Mouse (Mus musculus): ENCODE measurements around the gene Tcf19.
"Not testable (repeated sequence)": the region's sequence is repeated elsewhere in the genome, so short reads cannot be mapped to it uniquely, and the experiment has no call there.

Gene Tcf19

GRCm38 (mm10) chr17:35532901-35533300 is 16.3 kb upstream of the Tcf19 start, which contains the start of gene Psors1c2:
Gene Psors1c2 (plus strand): TSS chr17:35533201.
- DNase-seq (ENCODE audit: low read depth, low spot score): no peak

- no peak for DNase-seq (ENCODE audit: low read depth, low spot score)
Observed at GRCm38 (mm10) chr17:35532360-35532759, 15.7 kb upstream of the Tcf19 start.

- no peak for DNase-seq (ENCODE audit: low read depth, low spot score)
Observed at GRCm38 (mm10) chr17:35526644-35527043, 10.0 kb upstream of the Tcf19 start.

GRCm38 (mm10) chr17:35524354-35524753 is 7.7 kb upstream of the Tcf19 start:
- DNase-seq (ENCODE audit: low read depth, low spot score): no peak

GRCm38 (mm10) chr17:35517526-35517925 is 902 bp upstream of the Tcf19 start:
- DNase-seq (ENCODE audit: low read depth, low spot score): no peak

GRCm38 (mm10) chr17:35515911-35516640 is 548 bp downstream of the Tcf19 start:
- DNase-seq (ENCODE audit: low read depth, low spot score): no peak

GRCm38 (mm10) chr17:35514756-35515155 is 1.9 kb downstream of the Tcf19 start:
- no peak for DNase-seq (ENCODE audit: low read depth, low spot score)

GRCm38 (mm10) chr17:35513886-35514285 is 2.7 kb downstream of the Tcf19 start:
- DNase-seq (ENCODE audit: low read depth, low spot score): peak; percentile 75

GRCm38 (mm10) chr17:35512916-35513626 is 3.6 kb downstream of the Tcf19 start:
- DNase-seq (ENCODE audit: low read depth, low spot score): peak; percentile 33

GRCm38 (mm10) chr17:35509284-35509683 is 7.3 kb downstream of the Tcf19 start:
- DNase-seq (ENCODE audit: low read depth, low spot score): peak; percentile 73

- DNase-seq (ENCODE audit: low read depth, low spot score): not testable (repeated sequence)
Observed at GRCm38 (mm10) chr17:35508279-35508678, 8.3 kb downstream of the Tcf19 start.

GRCm38 (mm10) chr17:35507556-35508260 is 8.9 kb downstream of the Tcf19 start:
- no peak for DNase-seq (ENCODE audit: low read depth, low spot score)

- DNase-seq (ENCODE audit: low read depth, low spot score): no peak
Observed at GRCm38 (mm10) chr17:35506881-35507280, 9.7 kb downstream of the Tcf19 start.

GRCm38 (mm10) chr17:35505776-35506175 is 10.8 kb downstream of the Tcf19 start, which contains the start of gene Pou5f1:
Gene Pou5f1 (plus strand): TSS chr17:35506018.
- no peak for DNase-seq (ENCODE audit: low read depth, low spot score)

GRCm38 (mm10) chr17:35504628-35505481 is 11.8 kb downstream of the Tcf19 start:
- DNase-seq (ENCODE audit: low read depth, low spot score): no peak

- no peak for DNase-seq (ENCODE audit: low read depth, low spot score)
Observed at GRCm38 (mm10) chr17:35503849-35504248, 12.8 kb downstream of the Tcf19 start.

GRCm38 (mm10) chr17:35502762-35503161 is 13.9 kb downstream of the Tcf19 start:
- DNase-seq (ENCODE audit: low read depth, low spot score): no peak

- no peak for DNase-seq (ENCODE audit: low read depth, low spot score)
Observed at GRCm38 (mm10) chr17:35502226-35502625, 14.4 kb downstream of the Tcf19 start.

- no peak for DNase-seq (ENCODE audit: low read depth, low spot score)
Observed at GRCm38 (mm10) chr17:35497124-35497523, 19.5 kb downstream of the Tcf19 start.

GRCm38 (mm10) chr17:35490320-35490719 is 26.3 kb downstream of the Tcf19 start:
- no peak for DNase-seq (ENCODE audit: low read depth, low spot score)

- no peak for DNase-seq (ENCODE audit: low read depth, low spot score)
Observed at GRCm38 (mm10) chr17:35488041-35488440, 28.6 kb downstream of the Tcf19 start.
